Mouse (Mus musculus): Measurements from ENCODE around the gene Aqp11. TPM values are rescaled to one million over a fixed set of nuclear protein-coding genes. Genes with fewer than 3 reads are reported as not detected.
A peak's percentile ranks its signal among the peaks of the same experiment; 100 is the strongest.

The Aqp11 gene
- 0.56 TPM for polyA plus RNA-seq (2012; fragmentation: generic; extraction: Trizol)

- H3K27me3 ChIP-seq (ENCODE audit: control insufficient read depth, insufficient read depth, insufficient read length): no peaks in the 10 kb centered on the region
- H3K4me3 ChIP-seq: peak within 1 kb of the TSS; percentile 28
- no peaks in the 10 kb centered on the region for H3K36me3 ChIP-seq (ENCODE audit: control insufficient read depth, insufficient read depth)
- H3K4me2 ChIP-seq (ENCODE audit: low read depth): peak within 1 kb of the TSS; percentile 95
- H3K79me2 ChIP-seq (ENCODE audit: control insufficient read depth, insufficient read depth): no peaks in the 10 kb centered on the region
- TF ChIP-seq TCF3 (IDR thresholded peaks at IDR 0.05; ENCODE audit: insufficient read length, low read depth) (no peak), POLR2A (IDR thresholded peaks at IDR 0.05; ENCODE audit: insufficient read length, low read depth) (peak; percentile 55)
- H3ac ChIP-seq (ENCODE audit: control insufficient read depth, insufficient read length): peak within 1 kb of the TSS; percentile 40
Observed at GRCm38 (mm10) chr7:97737638-97738456, at the start of gene Aqp11. Aqp11 (minus strand) TSS chr7:97738289.

GRCm38 (mm10) chr7:97783523-97783922 lies 45.4 kb upstream of the Aqp11 start:
- no peak overlapping the region for H3K4me2 ChIP-seq (ENCODE audit: low read depth)
- TF ChIP-seq REST (IDR thresholded peaks at IDR 0.05; ENCODE audit: insufficient read depth, insufficient read length): no peak
- TF ChIP-seq MAX (IDR thresholded peaks at IDR 0.05; ENCODE audit: low read depth): no peak
- TF ChIP-seq POLR2A (IDR thresholded peaks at IDR 0.05; ENCODE audit: insufficient read length, low read depth): no peak
- no peak for TF ChIP-seq MYOG (IDR thresholded peaks at IDR 0.05; ENCODE audit: control insufficient read depth in 1 of 3, insufficient read depth in 1 of 3, insufficient read length in 2 of 3, low read depth in 2 of 3)
- no peak for TF ChIP-seq CEBPB (IDR thresholded peaks at IDR 0.05; ENCODE audit: insufficient read depth, poor library complexity, severe bottlenecking)
- TF ChIP-seq E2F4 (IDR thresholded peaks at IDR 0.05; ENCODE audit: insufficient read depth): no peak
- TF ChIP-seq SRF (IDR thresholded peaks at IDR 0.05; ENCODE audit: control insufficient read depth, insufficient read length, low read depth): no peak
- no peak for TF ChIP-seq USF1 (IDR thresholded peaks at IDR 0.05; ENCODE audit: low read depth)
- no peak for TF ChIP-seq POLR2AphosphoS2 (IDR thresholded peaks at IDR 0.05; ENCODE audit: insufficient read length, low read depth)
- TF ChIP-seq TCF3 (IDR thresholded peaks at IDR 0.05; ENCODE audit: insufficient read length, low read depth): no peak
- TF ChIP-seq MYOD1 (IDR thresholded peaks at IDR 0.05; ENCODE audit: control insufficient read depth in 1 of 3, insufficient read length in 2 of 3, low read depth in 2 of 3): no peak
- TF ChIP-seq TCF12 (IDR thresholded peaks at IDR 0.05; ENCODE audit: insufficient read depth, poor library complexity, severe bottlenecking): no peak
- no peak overlapping the region for H3K4me3 ChIP-seq
- H3K36me3 ChIP-seq (ENCODE audit: control insufficient read depth, insufficient read depth): no peaks in the 10 kb centered on the region
- H3K79me2 ChIP-seq (ENCODE audit: control insufficient read depth, insufficient read depth): no peaks in the 10 kb centered on the region
- no peaks in the 10 kb centered on the region for H3K27me3 ChIP-seq (ENCODE audit: control insufficient read depth, insufficient read depth, insufficient read length)
- no peak overlapping the region for H3ac ChIP-seq (ENCODE audit: control insufficient read depth, insufficient read length)

GRCm38 (mm10) chr7:97781496-97781895 lies 43.4 kb upstream of the Aqp11 start:
- Histone ChIP-seq H3K79me2 (ENCODE audit: control insufficient read depth, insufficient read depth) (no peaks in the 10 kb centered on the region), H3ac (ENCODE audit: control insufficient read depth, insufficient read length) (no peak overlapping the region), H3K4me2 (ENCODE audit: low read depth) (no peak overlapping the region), H3K36me3 (ENCODE audit: control insufficient read depth, insufficient read depth) (no peaks in the 10 kb centered on the region), H3K4me3 (no peak overlapping the region), H3K27me3 (ENCODE audit: control insufficient read depth, insufficient read depth, insufficient read length) (no peaks in the 10 kb centered on the region)
- TF ChIP-seq REST (IDR thresholded peaks at IDR 0.05; ENCODE audit: insufficient read depth, insufficient read length) (no peak), CEBPB (IDR thresholded peaks at IDR 0.05; ENCODE audit: insufficient read depth, poor library complexity, severe bottlenecking) (no peak), POLR2AphosphoS2 (IDR thresholded peaks at IDR 0.05; ENCODE audit: insufficient read length, low read depth) (no peak), MYOD1 (IDR thresholded peaks at IDR 0.05; ENCODE audit: control insufficient read depth in 1 of 3, insufficient read length in 2 of 3, low read depth in 2 of 3) (no peak), TCF3 (IDR thresholded peaks at IDR 0.05; ENCODE audit: insufficient read length, low read depth) (no peak), TCF12 (IDR thresholded peaks at IDR 0.05; ENCODE audit: insufficient read depth, poor library complexity, severe bottlenecking) (no peak), MAX (IDR thresholded peaks at IDR 0.05; ENCODE audit: low read depth) (no peak), E2F4 (IDR thresholded peaks at IDR 0.05; ENCODE audit: insufficient read depth) (no peak), USF1 (IDR thresholded peaks at IDR 0.05; ENCODE audit: low read depth) (no peak)

DNA sequence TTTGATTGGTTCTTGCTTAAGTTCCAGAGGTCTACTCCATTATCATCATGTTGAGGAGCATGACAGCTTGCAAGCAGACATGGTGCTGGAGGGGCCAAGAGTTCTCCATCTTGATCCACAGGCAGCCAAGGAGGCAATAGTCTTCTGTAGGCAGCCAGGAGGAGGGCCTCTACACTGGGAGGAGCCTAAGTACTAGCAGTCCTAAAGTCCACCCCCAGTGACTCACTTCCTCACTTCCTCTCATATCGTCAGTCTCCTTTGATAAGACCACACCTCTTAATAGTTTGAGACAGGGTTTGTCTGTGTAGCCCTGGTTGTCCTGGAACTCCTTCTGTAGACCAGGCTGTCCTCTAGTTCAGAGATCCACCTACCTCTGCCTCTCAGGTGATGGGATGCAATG lies 42.7 kb upstream of the Aqp11 start:
- TF ChIP-seq CEBPB (IDR thresholded peaks at IDR 0.05; ENCODE audit: insufficient read depth, poor library complexity, severe bottlenecking): no peak
- no peak for TF ChIP-seq MYOG (IDR thresholded peaks at IDR 0.05; ENCODE audit: control insufficient read depth in 1 of 3, insufficient read depth in 1 of 3, insufficient read length in 2 of 3, low read depth in 2 of 3)
- TF ChIP-seq SRF (IDR thresholded peaks at IDR 0.05; ENCODE audit: control insufficient read depth, insufficient read length, low read depth): no peak
- TF ChIP-seq MAX (IDR thresholded peaks at IDR 0.05; ENCODE audit: low read depth): no peak
- TF ChIP-seq E2F4 (IDR thresholded peaks at IDR 0.05; ENCODE audit: insufficient read depth): no peak
- TF ChIP-seq MYOD1 (IDR thresholded peaks at IDR 0.05; ENCODE audit: control insufficient read depth in 1 of 3, insufficient read length in 2 of 3, low read depth in 2 of 3): no peak
- no peak for TF ChIP-seq POLR2AphosphoS2 (IDR thresholded peaks at IDR 0.05; ENCODE audit: insufficient read length, low read depth)
- no peak for TF ChIP-seq REST (IDR thresholded peaks at IDR 0.05; ENCODE audit: insufficient read depth, insufficient read length)
- no peak for TF ChIP-seq POLR2A (IDR thresholded peaks at IDR 0.05; ENCODE audit: insufficient read length, low read depth)
- no peak for TF ChIP-seq TCF3 (IDR thresholded peaks at IDR 0.05; ENCODE audit: insufficient read length, low read depth)
- TF ChIP-seq USF1 (IDR thresholded peaks at IDR 0.05; ENCODE audit: low read depth): no peak
- TF ChIP-seq TCF12 (IDR thresholded peaks at IDR 0.05; ENCODE audit: insufficient read depth, poor library complexity, severe bottlenecking): no peak

GRCm38 (mm10) chr7:97780222-97780621 lies 42.1 kb upstream of the Aqp11 start:
- no peak overlapping the region for H3K4me2 ChIP-seq (ENCODE audit: low read depth)
- H3K27me3 ChIP-seq (ENCODE audit: control insufficient read depth, insufficient read depth, insufficient read length): no peaks in the 10 kb centered on the region
- no peaks in the 10 kb centered on the region for H3K36me3 ChIP-seq (ENCODE audit: control insufficient read depth, insufficient read depth)
- H3K4me3 ChIP-seq: no peak overlapping the region
- H3K79me2 ChIP-seq (ENCODE audit: control insufficient read depth, insufficient read depth): no peaks in the 10 kb centered on the region
- TF ChIP-seq TCF3 (IDR thresholded peaks at IDR 0.05; ENCODE audit: insufficient read length, low read depth) (no peak), REST (IDR thresholded peaks at IDR 0.05; ENCODE audit: insufficient read depth, insufficient read length) (no peak)
- H3ac ChIP-seq (ENCODE audit: control insufficient read depth, insufficient read length): no peak overlapping the region

More for the DNA sequence above, 42.7 kb upstream of the Aqp11 start:
- no peaks in the 10 kb centered on the region for H3K36me3 ChIP-seq (ENCODE audit: control insufficient read depth, insufficient read depth)
- no peaks in the 10 kb centered on the region for H3K27me3 ChIP-seq (ENCODE audit: control insufficient read depth, insufficient read depth, insufficient read length)
- no peaks in the 10 kb centered on the region for H3K79me2 ChIP-seq (ENCODE audit: control insufficient read depth, insufficient read depth)
- H3K4me2 ChIP-seq (ENCODE audit: low read depth): no peak overlapping the region
- H3ac ChIP-seq (ENCODE audit: control insufficient read depth, insufficient read length): no peak overlapping the region
- no peak overlapping the region for H3K4me3 ChIP-seq

Data from myocyte (in vitro differentiated cells).